Mouse (Mus musculus): ENCODE measurements around the gene Ramp3. TPM values are rescaled to one million over a fixed set of nuclear protein-coding genes. Genes with fewer than 3 reads are reported as not detected.
A peak's percentile ranks its signal among the peaks of the same experiment; 100 is the strongest.

Ramp3 gene
- polyA plus RNA-seq, 1 experiment: 0.05 TPM

DNA sequence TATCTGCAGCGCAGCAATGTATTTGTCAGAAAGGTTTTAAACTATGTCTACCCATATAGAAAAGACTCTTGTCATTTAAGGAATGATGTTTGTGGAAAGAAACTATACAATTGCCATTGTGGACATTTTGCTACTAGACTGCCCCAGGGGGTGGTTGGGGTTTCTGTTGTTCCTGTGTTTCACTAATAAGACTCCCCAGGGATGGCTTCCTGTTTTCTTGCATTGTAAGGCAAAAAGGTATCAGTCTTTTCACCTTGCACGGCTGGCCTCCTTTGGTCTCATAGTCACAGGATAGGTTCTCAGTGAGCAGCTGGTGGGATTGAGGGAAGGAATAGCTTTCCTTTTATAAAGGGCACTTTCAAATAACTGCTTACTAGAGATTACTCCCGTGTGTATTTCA is 26.4 kb downstream of the Ramp3 start:
- no peak for TF ChIP-seq MAX (IDR thresholded peaks at IDR 0.05)
- no peak for TF ChIP-seq MYOD1 (IDR thresholded peaks at IDR 0.05; ENCODE audit: control insufficient read depth, insufficient read length, low read depth)
- TF ChIP-seq FOSL1 (IDR thresholded peaks at IDR 0.05; ENCODE audit: insufficient read depth, low read length, poor library complexity, severe bottlenecking): no peak
- Histone ChIP-seq H3ac (ENCODE audit: control insufficient read depth, insufficient read length, low read depth) (no peak overlapping the region), H3K36me3 (ENCODE audit: control insufficient read depth, insufficient read depth) (no peaks in the 10 kb centered on the region), H3K27me3 (ENCODE audit: control insufficient read depth, insufficient read depth, insufficient read length) (no peaks in the 10 kb centered on the region), H3K79me2 (ENCODE audit: control insufficient read depth, insufficient read depth) (no peaks in the 10 kb centered on the region), H3K4me3 (ENCODE audit: insufficient read depth, poor library complexity, severe bottlenecking) (no peak overlapping the region), H3K79me3 (ENCODE audit: low read depth) (no peaks in the 10 kb centered on the region)

DNA sequence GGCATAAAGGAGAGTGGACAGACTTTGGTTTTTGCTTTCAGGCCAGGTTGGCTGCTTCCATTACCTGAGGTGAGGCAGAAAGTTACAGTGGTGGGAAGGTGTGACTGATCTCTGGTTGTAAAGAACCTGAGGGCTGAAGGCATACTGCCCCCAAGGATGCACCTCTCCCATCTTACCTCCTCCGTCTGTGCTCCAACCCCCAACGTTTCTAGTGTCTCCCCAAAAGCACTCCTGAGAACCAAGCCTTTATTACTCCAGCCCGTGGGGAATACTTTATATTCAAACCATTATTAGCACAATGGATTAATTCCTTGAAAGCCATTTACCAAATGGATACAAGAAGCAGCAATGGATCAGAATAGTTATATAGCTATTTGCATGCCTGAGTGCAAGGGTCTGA is 30.6 kb downstream of the Ramp3 start:
- no peaks in the 10 kb centered on the region for H3K79me2 ChIP-seq (ENCODE audit: control insufficient read depth, insufficient read depth)
- H3K27me3 ChIP-seq (ENCODE audit: control insufficient read depth, insufficient read depth, insufficient read length): no peaks in the 10 kb centered on the region
- H3ac ChIP-seq (ENCODE audit: control insufficient read depth, insufficient read length, low read depth): no peak overlapping the region
- no peaks in the 10 kb centered on the region for H3K79me3 ChIP-seq (ENCODE audit: low read depth)
- H3K4me3 ChIP-seq (ENCODE audit: insufficient read depth, poor library complexity, severe bottlenecking): no peak overlapping the region
- TF ChIP-seq MAX (IDR thresholded peaks at IDR 0.05): no peak
- no peaks in the 10 kb centered on the region for H3K36me3 ChIP-seq (ENCODE audit: control insufficient read depth, insufficient read depth)

DNA sequence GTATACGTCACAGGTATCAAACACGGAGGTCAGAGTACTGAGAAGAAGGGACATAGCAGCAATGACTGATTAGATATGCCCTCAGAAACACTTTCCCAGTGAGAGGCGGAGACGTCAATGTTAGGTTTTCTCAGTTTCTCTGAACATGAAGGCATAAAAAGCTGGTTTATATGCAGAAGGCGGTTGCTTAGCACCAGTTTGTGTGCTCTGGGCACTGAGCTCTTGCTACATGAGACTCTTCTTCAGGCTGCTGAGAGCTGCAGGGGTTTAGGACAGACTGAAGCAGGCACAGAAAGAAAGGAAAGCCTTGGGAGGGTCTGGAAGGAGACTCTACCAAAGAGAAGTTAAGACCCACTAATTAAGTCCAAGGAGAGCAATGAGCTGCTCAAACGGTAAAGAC is 34.0 kb downstream of the Ramp3 start:
- H3K27me3 ChIP-seq (ENCODE audit: control insufficient read depth, insufficient read depth, insufficient read length): no peaks in the 10 kb centered on the region
- H3K4me3 ChIP-seq (ENCODE audit: insufficient read depth, poor library complexity, severe bottlenecking): no peak overlapping the region
- no peak overlapping the region for H3ac ChIP-seq (ENCODE audit: control insufficient read depth, insufficient read length, low read depth)
- TF ChIP-seq MYOD1 (IDR thresholded peaks at IDR 0.05; ENCODE audit: control insufficient read depth, insufficient read length, low read depth): no peak
- TF ChIP-seq CEBPB (IDR thresholded peaks at IDR 0.05; ENCODE audit: low read depth): no peak
- no peak for TF ChIP-seq MYOG (IDR thresholded peaks at IDR 0.05; ENCODE audit: control insufficient read depth, extremely low read depth, insufficient read length)
- no peak for TF ChIP-seq CTCF (IDR thresholded peaks at IDR 0.05; ENCODE audit: control insufficient read depth, insufficient read depth, insufficient read length)
- TF ChIP-seq FOSL1 (IDR thresholded peaks at IDR 0.05; ENCODE audit: insufficient read depth, low read length, poor library complexity, severe bottlenecking): no peak
- TF ChIP-seq USF1 (IDR thresholded peaks at IDR 0.05; ENCODE audit: low read depth): no peak
- TF ChIP-seq MAX (IDR thresholded peaks at IDR 0.05): no peak
- H3K36me3 ChIP-seq (ENCODE audit: control insufficient read depth, insufficient read depth): no peaks in the 10 kb centered on the region
- no peaks in the 10 kb centered on the region for H3K79me2 ChIP-seq (ENCODE audit: control insufficient read depth, insufficient read depth)
- H3K79me3 ChIP-seq (ENCODE audit: low read depth): no peaks in the 10 kb centered on the region

DNA sequence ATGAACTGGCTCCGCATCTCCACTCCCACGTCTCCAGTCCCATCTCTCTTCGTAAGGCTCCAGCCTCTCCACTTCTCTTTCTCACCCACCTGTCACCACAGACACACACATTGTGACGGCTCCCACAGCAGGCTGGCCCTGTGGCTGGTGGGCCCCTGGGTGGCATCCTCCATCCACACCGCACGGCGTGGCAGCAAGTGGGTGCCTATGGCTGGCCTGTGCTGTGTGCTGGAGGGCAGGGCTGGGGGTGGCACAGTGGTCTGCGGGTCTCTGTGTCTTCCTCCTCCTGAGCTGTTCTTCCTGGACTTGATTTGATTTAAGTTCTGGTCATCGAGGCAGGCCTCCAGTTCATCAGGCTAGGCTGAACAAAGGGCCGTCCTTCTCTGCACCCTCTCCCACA is 35.8 kb downstream of the Ramp3 start:
- H3K79me3 ChIP-seq (ENCODE audit: low read depth): no peaks in the 10 kb centered on the region
- no peaks in the 10 kb centered on the region for H3K79me2 ChIP-seq (ENCODE audit: control insufficient read depth, insufficient read depth)
- no peaks in the 10 kb centered on the region for H3K27me3 ChIP-seq (ENCODE audit: control insufficient read depth, insufficient read depth, insufficient read length)
- TF ChIP-seq FOSL1 (IDR thresholded peaks at IDR 0.05; ENCODE audit: insufficient read depth, low read length, poor library complexity, severe bottlenecking) (no peak), MYOG (IDR thresholded peaks at IDR 0.05; ENCODE audit: control insufficient read depth, extremely low read depth, insufficient read length) (no peak), MYOD1 (IDR thresholded peaks at IDR 0.05; ENCODE audit: control insufficient read depth, insufficient read length, low read depth) (no peak), CTCF (IDR thresholded peaks at IDR 0.05; ENCODE audit: control insufficient read depth, insufficient read depth, insufficient read length) (no peak), USF1 (IDR thresholded peaks at IDR 0.05; ENCODE audit: low read depth) (no peak), CEBPB (IDR thresholded peaks at IDR 0.05; ENCODE audit: low read depth) (no peak), MAX (IDR thresholded peaks at IDR 0.05) (no peak)
- H3K4me3 ChIP-seq (ENCODE audit: insufficient read depth, poor library complexity, severe bottlenecking): no peak overlapping the region
- no peaks in the 10 kb centered on the region for H3K36me3 ChIP-seq (ENCODE audit: control insufficient read depth, insufficient read depth)
- no peak overlapping the region for H3ac ChIP-seq (ENCODE audit: control insufficient read depth, insufficient read length, low read depth)

DNA sequence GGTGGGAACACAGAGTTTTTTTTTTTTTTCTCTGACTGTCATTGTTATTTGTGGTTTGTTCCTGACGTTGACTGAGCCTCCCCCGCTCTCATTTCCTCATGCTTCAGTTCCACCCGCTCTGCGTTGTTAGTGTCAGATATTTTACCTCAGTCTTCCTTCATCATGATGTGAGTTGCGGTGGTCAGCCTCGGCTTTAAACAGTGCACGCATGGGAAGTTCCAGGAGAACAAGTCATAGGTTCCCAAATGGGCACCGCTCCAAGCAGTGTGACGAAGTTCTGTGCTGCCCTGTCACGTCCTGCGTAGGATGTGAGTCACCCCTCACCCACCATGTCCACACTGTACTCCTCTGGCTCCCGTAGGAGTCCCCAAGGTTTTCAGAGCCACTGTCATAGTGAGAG is 36.9 kb downstream of the Ramp3 start:
- Histone ChIP-seq H3ac (ENCODE audit: control insufficient read depth, insufficient read length, low read depth) (no peak overlapping the region), H3K4me3 (ENCODE audit: insufficient read depth, poor library complexity, severe bottlenecking) (no peak overlapping the region), H3K36me3 (ENCODE audit: control insufficient read depth, insufficient read depth) (no peaks in the 10 kb centered on the region), H3K79me3 (ENCODE audit: low read depth) (no peaks in the 10 kb centered on the region), H3K27me3 (ENCODE audit: control insufficient read depth, insufficient read depth, insufficient read length) (no peaks in the 10 kb centered on the region), H3K79me2 (ENCODE audit: control insufficient read depth, insufficient read depth) (no peaks in the 10 kb centered on the region)
- TF ChIP-seq MYOD1 (IDR thresholded peaks at IDR 0.05; ENCODE audit: control insufficient read depth, insufficient read length, low read depth): no peak
- TF ChIP-seq CEBPB (IDR thresholded peaks at IDR 0.05; ENCODE audit: low read depth): no peak
- TF ChIP-seq FOSL1 (IDR thresholded peaks at IDR 0.05; ENCODE audit: insufficient read depth, low read length, poor library complexity, severe bottlenecking): peak; percentile 54
- TF ChIP-seq MYOG (IDR thresholded peaks at IDR 0.05; ENCODE audit: control insufficient read depth, extremely low read depth, insufficient read length): no peak
- no peak for TF ChIP-seq CTCF (IDR thresholded peaks at IDR 0.05; ENCODE audit: control insufficient read depth, insufficient read depth, insufficient read length)
- no peak for TF ChIP-seq USF1 (IDR thresholded peaks at IDR 0.05; ENCODE audit: low read depth)
- TF ChIP-seq MAX (IDR thresholded peaks at IDR 0.05): no peak

DNA sequence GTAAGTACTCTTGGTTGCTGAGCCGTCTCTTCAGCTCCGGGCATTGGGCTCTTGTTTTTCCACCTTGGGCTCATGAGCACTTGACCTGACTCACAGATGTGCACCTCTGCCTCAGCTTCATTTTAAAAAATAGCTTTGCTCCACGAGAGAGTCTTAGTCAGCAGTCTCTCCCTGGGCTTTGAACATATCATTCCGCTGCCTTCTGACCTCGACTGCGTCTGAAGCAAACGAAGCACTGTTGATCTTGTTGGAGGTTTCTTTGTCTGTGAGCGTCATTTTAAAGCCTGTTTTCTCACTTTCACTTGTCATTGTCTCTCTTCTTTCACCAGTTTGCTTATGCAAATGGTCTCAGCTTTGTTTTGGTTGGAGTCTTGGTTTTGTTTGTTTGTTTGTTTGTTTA is 38.2 kb downstream of the Ramp3 start:
- no peak for TF ChIP-seq USF1 (IDR thresholded peaks at IDR 0.05; ENCODE audit: low read depth)
- no peak for TF ChIP-seq CEBPB (IDR thresholded peaks at IDR 0.05; ENCODE audit: low read depth)
- TF ChIP-seq FOSL1 (IDR thresholded peaks at IDR 0.05; ENCODE audit: insufficient read depth, low read length, poor library complexity, severe bottlenecking): no peak
- TF ChIP-seq CTCF (IDR thresholded peaks at IDR 0.05; ENCODE audit: control insufficient read depth, insufficient read depth, insufficient read length): no peak
- no peak for TF ChIP-seq MYOD1 (IDR thresholded peaks at IDR 0.05; ENCODE audit: control insufficient read depth, insufficient read length, low read depth)
- TF ChIP-seq MYOG (IDR thresholded peaks at IDR 0.05; ENCODE audit: control insufficient read depth, extremely low read depth, insufficient read length): no peak
- no peak for TF ChIP-seq MAX (IDR thresholded peaks at IDR 0.05)
- Histone ChIP-seq H3K4me3 (ENCODE audit: insufficient read depth, poor library complexity, severe bottlenecking) (no peak overlapping the region), H3K27me3 (ENCODE audit: control insufficient read depth, insufficient read depth, insufficient read length) (no peaks in the 10 kb centered on the region)

More for the DNA sequence above, 38.2 kb downstream of the Ramp3 start:
- Histone ChIP-seq H3ac (ENCODE audit: control insufficient read depth, insufficient read length, low read depth) (no peak overlapping the region), H3K79me2 (ENCODE audit: control insufficient read depth, insufficient read depth) (no peaks in the 10 kb centered on the region), H3K79me3 (ENCODE audit: low read depth) (no peaks in the 10 kb centered on the region), H3K36me3 (ENCODE audit: control insufficient read depth, insufficient read depth) (no peaks in the 10 kb centered on the region)

Data from C2C12 (cell line).